Mouse (Mus musculus) erythroblast, embryonic 14.5 days (primary cell): ENCODE measurements at regions not wholly inside any gene's neighbourhood (a gene's known extent, or its start where the extent isn't known, plus 50 kb on each side); places are given as distances from the start of the nearest gene placed in this dataset.

Experiments
- H3K27me3 ChIP-seq: 2 replicates; pipeline ENCODE4 v1.6.1; 2012; ENCODE audit warnings: inconsistent platforms; ENCODE audit not compliant: control insufficient read depth
- H3K36me3 ChIP-seq: 2 replicates; pipeline ENCODE4 v1.6.1; 2012; ENCODE audit warnings: mild to moderate bottlenecking, inconsistent platforms; ENCODE audit not compliant: control insufficient read depth
- H3K4me1 ChIP-seq: 2 replicates; pipeline ENCODE4 v1.6.1; 2012; ENCODE audit warnings: inconsistent platforms; ENCODE audit not compliant: control insufficient read depth
- H3K4me3 ChIP-seq: replicated peaks from 2 replicates; pipeline ENCODE3; 2012; ENCODE audit warnings: moderate library complexity, mild to moderate bottlenecking, inconsistent platforms
- H3K9me3 ChIP-seq: 2 replicates; pipeline ENCODE4 v1.6.1; 2012; ENCODE audit warnings: low read length, inconsistent platforms, mixed read lengths; ENCODE audit not compliant: control insufficient read depth
- GATA1 ChIP-seq: IDR thresholded peaks from 2 replicates; pipeline ENCODE4 v1.6.1; 2012; ENCODE audit warnings: low read length, inconsistent platforms, mixed read lengths
- TAL1 ChIP-seq: IDR thresholded peaks from 3 replicates; pipeline ENCODE4 v1.6.1; 2012; ENCODE audit warnings: low read length, inconsistent platforms, mixed read lengths

- no peak for TF ChIP-seq GATA1
- no peak for TF ChIP-seq TAL1
- no peaks in the 10 kb centered on the region for H3K27me3 ChIP-seq
- no peaks in the 10 kb centered on the region for H3K4me1 ChIP-seq
- H3K36me3 ChIP-seq = no peaks in the 10 kb centered on the region
- no peaks in the 10 kb centered on the region for H3K9me3 ChIP-seq
- H3K4me3 ChIP-seq = no peak overlapping the region
Measured at GRCm38 (mm10) chr17:82936836-82937235, 278.3 kb upstream of the Pkdcc start.

- H3K27me3 ChIP-seq = no peaks in the 10 kb centered on the region
- no peak for TF ChIP-seq GATA1
- TF ChIP-seq TAL1 = no peak
- no peaks in the 10 kb centered on the region for H3K36me3 ChIP-seq
- H3K4me1 ChIP-seq = no peaks in the 10 kb centered on the region
- H3K4me3 ChIP-seq = no peak overlapping the region
- H3K9me3 ChIP-seq = peaks cover 15% of the 10 kb centered on the region
Measured at GRCm38 (mm10) chr17:82946083-82946482, 269.0 kb upstream of the Pkdcc start.

GRCm38 (mm10) chr17:82949794-82950193, 265.3 kb upstream of the Pkdcc start:
- peaks cover 19% of the 10 kb centered on the region for H3K9me3 ChIP-seq
- H3K4me1 ChIP-seq = no peaks in the 10 kb centered on the region
- no peak overlapping the region for H3K4me3 ChIP-seq
- H3K36me3 ChIP-seq = no peaks in the 10 kb centered on the region
- no peak for TF ChIP-seq GATA1
- no peak for TF ChIP-seq TAL1
- H3K27me3 ChIP-seq = no peaks in the 10 kb centered on the region

GRCm38 (mm10) chr17:82950268-82950667, 264.8 kb upstream of the Pkdcc start:
- peaks cover 19% of the 10 kb centered on the region for H3K9me3 ChIP-seq
- TF ChIP-seq GATA1 (no peak), TAL1 (no peak)
- no peaks in the 10 kb centered on the region for H3K36me3 ChIP-seq
- no peak overlapping the region for H3K4me3 ChIP-seq
- no peaks in the 10 kb centered on the region for H3K27me3 ChIP-seq
- H3K4me1 ChIP-seq = no peaks in the 10 kb centered on the region

GRCm38 (mm10) chr17:82957409-82957808, 257.7 kb upstream of the Pkdcc start:
- TF ChIP-seq GATA1 (no peak), TAL1 (no peak)
- Histone ChIP-seq H3K9me3 (no peaks in the 10 kb centered on the region), H3K36me3 (no peaks in the 10 kb centered on the region), H3K4me3 (no peak overlapping the region), H3K4me1 (no peaks in the 10 kb centered on the region), H3K27me3 (no peaks in the 10 kb centered on the region)

GRCm38 (mm10) chr17:82963374-82963773, 251.7 kb upstream of the Pkdcc start:
- Histone ChIP-seq H3K27me3 (no peaks in the 10 kb centered on the region), H3K36me3 (no peaks in the 10 kb centered on the region), H3K4me3 (no peak overlapping the region), H3K4me1 (no peaks in the 10 kb centered on the region), H3K9me3 (no peaks in the 10 kb centered on the region)
- TF ChIP-seq GATA1 = no peak
- TF ChIP-seq TAL1 = no peak

GRCm38 (mm10) chr17:82999710-83000109, 215.4 kb upstream of the Pkdcc start:
- no peaks in the 10 kb centered on the region for H3K9me3 ChIP-seq
- no peaks in the 10 kb centered on the region for H3K27me3 ChIP-seq
- H3K4me1 ChIP-seq = no peaks in the 10 kb centered on the region
- no peak for TF ChIP-seq TAL1
- TF ChIP-seq GATA1 = no peak
- H3K36me3 ChIP-seq = no peaks in the 10 kb centered on the region
- no peak overlapping the region for H3K4me3 ChIP-seq

- Histone ChIP-seq H3K27me3 (no peaks in the 10 kb centered on the region), H3K4me1 (no peaks in the 10 kb centered on the region), H3K36me3 (no peaks in the 10 kb centered on the region), H3K9me3 (no peaks in the 10 kb centered on the region), H3K4me3 (no peak overlapping the region)
- no peak for TF ChIP-seq TAL1
- no peak for TF ChIP-seq GATA1
Measured at GRCm38 (mm10) chr17:83000411-83000810, 214.7 kb upstream of the Pkdcc start.

- Histone ChIP-seq H3K36me3 (no peaks in the 10 kb centered on the region), H3K9me3 (no peaks in the 10 kb centered on the region), H3K27me3 (no peaks in the 10 kb centered on the region), H3K4me1 (no peaks in the 10 kb centered on the region), H3K4me3 (no peak overlapping the region)
- TF ChIP-seq TAL1 (no peak), GATA1 (no peak)
Measured at GRCm38 (mm10) chr17:83001567-83001966, 213.5 kb upstream of the Pkdcc start.

GRCm38 (mm10) chr17:83010845-83011244, 204.2 kb upstream of the Pkdcc start:
- Histone ChIP-seq H3K27me3 (no peaks in the 10 kb centered on the region), H3K9me3 (no peaks in the 10 kb centered on the region), H3K4me3 (no peak overlapping the region), H3K36me3 (no peaks in the 10 kb centered on the region), H3K4me1 (no peaks in the 10 kb centered on the region)
- TF ChIP-seq TAL1 (no peak), GATA1 (no peak)
